Mouse (Mus musculus) adrenal gland, adult (tissue): ENCODE data around the gene Smc1b.
"Not testable (repeated sequence)": the region's sequence is repeated elsewhere in the genome, so short reads cannot be mapped to it uniquely, and the experiment has no call there.

Experiments
- DNase-seq, 2 experiments: peaks; one replicate each; pipeline ENCODE4 v3.0.0; 2022 to 2023; ENCODE audit warnings: low spot score in 1 of 2; ENCODE audit not compliant: inconsistent age in 2 of 2

Smc1b gene

DNA sequence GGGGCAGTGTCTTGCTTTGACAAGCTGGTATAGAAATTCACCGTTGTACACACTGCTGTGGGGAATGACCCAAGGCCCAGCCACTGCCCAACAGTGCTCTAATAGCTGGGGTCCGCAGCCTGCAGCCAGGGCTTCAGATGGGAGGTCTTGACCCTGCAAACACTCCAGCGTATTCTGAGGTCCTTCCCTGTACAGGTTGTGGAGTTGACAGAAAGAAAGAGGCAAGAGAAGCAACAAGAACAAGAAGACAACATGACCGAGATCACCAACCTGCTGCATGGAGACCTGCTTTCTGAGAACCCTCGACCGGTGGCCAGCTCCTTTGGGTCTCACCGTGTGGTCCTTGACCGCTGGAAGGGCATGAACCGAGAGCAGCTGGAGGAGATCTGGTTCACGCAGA lies 9.5 kb upstream of the Smc1b start:
- no peak for DNase-seq

DNA sequence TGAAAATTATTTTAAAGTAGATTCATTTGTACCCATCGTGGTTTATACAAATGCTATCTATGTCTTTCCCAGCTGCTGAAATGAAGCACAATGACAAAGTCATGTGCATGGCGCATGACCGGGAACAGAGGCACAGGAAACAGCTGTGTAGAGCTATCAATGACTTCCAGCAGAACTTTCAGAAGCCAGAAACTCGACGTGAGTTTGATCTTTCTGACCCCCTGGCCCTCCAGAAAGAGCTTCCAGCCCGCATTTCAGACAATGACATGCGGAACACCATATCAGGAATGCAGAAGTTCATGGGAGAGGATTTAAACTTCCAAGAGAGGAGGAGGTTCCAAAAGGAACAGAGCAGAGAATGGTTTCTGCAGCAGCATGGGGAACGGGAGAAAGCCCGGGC lies 3.4 kb upstream of the Smc1b start:
- no peak for DNase-seq

DNA sequence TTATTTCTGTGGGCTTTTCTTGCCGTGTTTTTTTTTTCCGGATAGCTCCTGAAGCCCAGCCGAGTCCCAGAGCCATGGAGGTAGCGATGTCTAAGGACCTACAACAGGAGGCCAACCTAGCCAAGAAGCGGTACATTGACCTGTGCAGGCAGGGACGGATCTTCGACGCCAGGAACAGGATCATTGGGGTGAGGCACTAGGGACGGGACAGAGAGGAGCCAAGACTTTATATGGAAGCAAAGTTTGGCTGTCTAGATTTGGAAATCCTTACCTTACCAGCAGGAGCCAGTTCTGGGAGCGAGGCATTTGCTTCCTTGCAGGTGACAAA lies 393 bp upstream of the Smc1b start:
- no peak for DNase-seq

DNA sequence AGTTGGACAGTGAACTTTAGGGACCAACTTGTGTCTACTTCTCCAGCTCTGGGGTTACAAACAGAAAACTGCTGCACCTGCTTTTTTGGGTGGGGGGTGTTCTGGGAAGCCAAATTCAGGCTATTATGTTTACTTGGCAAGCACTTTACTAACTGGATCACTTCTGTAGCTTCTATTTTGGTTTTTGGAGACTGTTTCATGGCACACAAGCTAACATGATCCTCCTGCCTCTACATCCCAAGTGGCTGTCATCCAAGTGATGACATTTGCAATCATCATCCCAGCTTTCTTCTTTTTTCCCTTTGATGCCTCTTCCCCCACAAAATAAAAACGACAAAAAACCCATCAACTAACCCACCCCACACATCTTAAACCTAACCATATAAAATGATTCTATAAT lies 46.1 kb downstream of the Smc1b start:
- no peak for DNase-seq

DNA sequence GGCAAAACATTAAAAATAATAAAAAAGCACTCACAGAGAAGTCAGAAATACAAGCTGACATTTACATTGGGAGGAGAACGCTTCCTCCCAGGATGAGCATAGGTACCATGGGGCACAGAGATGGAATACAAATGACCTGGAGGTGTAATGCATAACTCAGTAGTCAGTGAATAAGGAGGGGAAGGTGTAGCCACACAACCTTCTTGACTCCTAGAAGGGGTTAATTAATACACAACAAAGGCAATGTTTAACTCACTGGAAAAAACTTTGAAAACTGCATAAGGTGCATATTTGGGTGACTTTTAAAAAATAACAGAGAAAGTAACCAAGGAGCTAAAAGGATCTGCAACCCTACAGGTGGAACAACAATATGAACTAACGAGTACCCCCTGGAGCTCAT lies 59.1 kb downstream of the Smc1b start:
- DNase-seq, result no peak

DNA sequence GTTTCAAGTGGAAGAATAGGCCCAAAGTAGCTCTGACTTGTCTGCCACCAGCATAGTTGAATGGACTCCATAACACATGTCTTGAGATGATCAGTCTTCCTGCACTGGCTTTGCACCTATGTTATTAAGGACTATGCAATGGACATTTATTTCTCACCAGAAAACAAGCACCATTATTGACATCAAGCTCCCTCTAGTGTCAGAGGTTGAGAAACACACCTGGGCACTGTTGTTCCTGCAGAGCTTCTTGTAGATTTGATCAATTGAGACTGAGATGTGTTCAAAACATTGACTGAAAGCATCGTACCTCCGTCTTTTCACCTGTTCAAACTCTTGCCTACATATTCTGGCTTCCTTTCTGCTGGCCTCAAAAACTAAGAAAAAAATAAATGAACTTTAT lies 61.2 kb downstream of the Smc1b start:
- peak; percentile 32 to 82 for DNase-seq

DNA sequence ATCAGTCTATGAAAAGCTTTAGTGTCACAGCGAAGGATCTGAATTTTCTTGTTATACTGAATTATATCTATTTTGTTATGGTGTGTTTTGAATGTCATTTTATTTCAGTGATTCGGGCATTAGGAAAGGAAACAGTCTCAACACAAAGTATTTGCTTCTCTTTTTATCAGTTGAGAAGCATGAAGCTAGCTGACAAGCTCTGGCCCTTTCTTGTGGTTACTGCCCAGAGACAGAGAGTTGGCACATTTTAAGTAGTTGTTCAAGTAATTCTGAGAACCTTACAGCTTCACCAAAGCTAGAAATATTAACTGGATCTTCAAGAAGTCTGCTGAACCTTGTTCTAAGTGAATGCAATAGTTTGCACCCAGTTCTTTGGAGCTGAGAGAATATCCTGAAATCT lies 68.3 kb downstream of the Smc1b start:
- DNase-seq, result no peak

DNA sequence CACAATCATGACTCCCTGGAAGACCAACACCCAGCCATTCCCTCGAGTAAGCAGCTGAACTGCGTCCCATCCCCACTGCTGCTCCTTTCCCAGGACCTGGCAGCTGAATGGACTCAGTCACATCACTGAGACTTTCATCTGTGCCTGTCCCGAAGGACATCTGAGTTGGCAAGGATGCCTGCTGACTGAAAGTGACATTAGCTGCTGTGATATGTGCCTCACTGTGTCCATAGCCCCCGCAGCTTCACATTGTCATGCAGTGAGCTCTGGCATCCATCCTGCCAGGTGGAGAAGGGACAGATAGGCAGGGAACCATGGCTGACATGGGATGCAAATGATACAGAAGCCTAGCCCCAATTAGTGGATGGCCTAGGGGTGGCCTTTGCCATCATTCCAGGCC lies 76.6 kb downstream of the Smc1b start:
- peak in 1 of 2 experiments; percentile 65 for DNase-seq

DNA sequence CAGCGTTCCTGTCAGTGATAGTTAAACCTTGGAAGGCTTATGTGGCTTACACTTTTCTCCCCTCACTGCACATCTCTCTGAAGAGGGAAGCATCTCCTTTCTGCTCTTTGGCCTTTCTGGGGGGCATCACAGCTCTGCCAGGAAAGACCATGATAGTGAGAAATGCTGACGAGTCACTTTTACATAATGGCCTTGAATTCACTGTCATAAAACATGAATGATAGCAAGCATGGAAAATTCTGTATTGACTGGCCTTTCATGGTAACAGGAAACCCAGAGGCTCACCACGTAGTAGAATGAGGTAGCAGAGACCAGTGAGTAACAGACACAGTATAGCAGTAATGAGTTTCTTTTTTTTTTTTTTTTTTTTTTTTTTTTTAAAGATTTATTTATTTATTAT lies 77.7 kb downstream of the Smc1b start:
- DNase-seq, result peak in 1 of 2 experiments; percentile 38

DNA sequence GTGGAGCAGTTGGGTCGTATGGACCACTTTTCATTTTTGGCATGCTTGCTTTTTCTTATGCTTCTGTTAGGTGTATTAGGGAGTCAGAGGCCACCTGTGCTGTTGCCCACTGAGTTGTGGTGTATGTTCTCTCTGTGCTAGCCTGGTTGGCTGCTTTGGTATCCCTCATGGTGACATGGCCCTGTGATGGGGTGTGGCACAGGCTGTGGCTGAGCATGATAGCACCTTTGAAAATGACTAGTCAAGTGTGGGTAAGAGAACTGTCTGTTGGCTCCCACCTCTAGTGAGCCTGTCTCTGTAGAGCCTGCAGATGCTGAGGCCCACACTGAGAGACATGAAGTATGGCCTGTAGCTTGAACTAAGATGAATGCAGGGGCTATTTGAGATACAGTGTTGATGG lies 82.0 kb downstream of the Smc1b start:
- no peak for DNase-seq

DNA sequence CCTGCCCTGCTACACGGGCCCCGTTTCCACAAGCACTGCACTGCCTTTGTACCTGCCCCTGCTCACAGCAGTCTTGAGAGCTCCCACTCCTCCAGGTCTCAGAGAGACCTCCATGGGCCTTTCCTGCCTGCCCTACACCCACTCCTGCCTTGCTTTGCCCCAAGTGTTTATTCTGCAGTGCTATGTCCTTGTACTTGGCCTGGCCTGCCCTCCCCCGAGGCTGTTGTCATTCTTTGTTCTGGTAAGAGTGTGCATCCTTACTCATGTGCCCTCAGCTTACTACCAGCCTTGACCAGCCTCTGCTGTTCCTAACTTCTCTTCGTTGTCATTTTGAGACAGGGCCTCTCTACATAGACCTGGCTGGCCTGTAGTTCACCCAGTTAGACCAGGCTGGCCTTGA lies 83.9 kb downstream of the Smc1b start:
- peak; percentile 43 to 84 for DNase-seq

DNA sequence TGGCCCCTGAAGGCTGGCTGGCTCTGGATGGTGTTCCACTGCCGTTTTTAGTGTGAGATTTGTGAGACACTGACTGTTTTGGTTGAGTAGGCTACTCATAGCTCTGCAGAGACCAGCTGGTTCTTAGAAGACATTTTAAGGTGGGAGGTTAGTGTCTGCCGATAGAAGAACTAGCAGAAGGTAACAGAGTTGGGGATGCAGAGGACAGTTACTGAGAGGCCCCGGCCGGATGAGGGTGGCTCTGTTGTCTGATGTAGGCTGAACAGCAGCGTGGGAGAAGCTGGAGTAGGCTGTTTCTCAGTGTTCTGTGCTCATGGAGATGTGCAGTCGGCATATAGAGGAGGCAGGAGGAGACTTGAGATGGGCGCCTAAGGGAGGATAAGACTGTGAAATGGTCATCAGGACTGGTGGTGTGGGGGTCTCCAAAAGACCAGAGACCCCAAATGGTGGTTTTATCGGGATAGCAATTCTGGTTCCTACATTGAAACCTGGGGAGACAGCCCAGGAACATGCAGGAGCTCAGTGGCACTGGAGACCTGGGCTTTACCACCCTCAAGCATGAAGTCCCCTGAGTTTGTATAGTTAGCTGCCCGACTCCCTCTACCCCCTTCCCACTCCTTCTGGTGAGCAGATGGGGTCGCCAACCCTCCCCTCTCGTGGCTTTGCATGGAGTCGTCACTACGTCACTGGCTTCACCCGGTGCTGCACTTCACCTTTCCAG lies 85.4 kb downstream of the Smc1b start:
- no peak for DNase-seq

DNA sequence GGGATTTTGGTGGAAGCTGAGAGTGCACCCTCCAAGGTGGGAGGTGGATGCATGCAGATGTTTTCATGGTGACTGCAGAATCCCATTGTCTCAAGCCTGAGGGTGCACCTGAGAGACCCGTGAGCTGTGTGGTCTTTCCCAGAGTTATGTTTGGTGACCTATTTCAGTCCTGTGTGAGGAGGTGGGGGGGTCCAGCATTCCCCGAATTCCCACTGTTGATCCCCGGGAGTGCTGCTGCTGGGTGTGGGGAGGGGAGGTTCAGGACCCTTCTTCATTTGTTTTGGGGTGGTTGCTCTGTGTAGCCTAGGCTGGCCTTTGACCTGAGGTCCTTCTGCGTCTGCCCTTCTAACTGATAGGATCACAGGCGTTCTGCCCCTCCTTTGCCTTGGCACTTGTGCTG lies 88.0 kb downstream of the Smc1b start:
- no peak for DNase-seq

DNA sequence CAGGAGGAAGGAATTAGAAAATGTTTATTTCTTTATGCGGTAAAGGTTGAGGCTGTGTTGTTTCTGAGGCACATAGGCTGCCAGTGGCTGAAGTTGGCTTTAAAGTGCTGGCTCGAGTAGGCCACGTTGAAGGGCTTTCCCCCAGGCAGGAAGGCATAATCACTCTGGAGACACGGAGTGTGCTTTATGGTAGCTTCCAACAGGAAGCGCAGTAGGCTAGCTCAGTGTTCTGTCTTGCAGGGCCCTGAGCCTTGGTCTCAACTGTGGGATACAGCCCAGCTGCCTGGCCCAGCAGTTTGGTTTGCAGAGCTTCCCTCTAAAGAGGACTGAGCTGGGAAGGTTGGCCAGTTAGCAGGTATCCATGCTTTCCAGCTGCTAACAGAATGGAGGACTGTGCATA lies 88.6 kb downstream of the Smc1b start:
- DNase-seq, result no peak

DNA sequence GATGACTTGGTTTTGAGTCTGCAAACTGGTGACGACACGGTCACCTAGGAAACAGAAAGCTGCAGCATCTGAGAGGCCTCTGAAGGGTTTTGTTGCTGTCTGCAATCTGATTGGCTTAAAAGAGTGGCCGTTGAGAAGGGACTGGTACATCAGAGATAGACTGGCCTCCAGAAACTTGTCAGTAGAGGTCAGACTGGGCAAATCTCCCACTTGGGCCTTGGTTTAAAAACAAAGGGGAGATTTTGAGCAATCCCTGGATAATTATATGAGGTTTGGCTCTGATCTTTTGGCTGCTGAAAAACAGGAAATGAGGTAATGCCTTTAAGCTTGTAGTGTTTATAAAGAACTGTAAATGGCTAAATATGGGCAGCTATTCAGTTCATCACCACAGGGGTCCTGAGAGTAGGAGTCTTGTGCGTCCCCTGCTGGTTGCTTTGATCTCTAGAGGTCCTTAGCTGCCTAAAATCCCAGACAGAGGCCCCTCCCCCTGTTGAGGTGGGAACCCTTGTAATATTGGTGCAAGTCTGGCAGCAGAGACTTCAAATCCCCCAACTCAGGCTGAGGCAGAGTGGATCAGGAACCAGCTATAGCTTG lies 89.3 kb downstream of the Smc1b start:
- peak; percentile 51 to 89 for DNase-seq

DNA sequence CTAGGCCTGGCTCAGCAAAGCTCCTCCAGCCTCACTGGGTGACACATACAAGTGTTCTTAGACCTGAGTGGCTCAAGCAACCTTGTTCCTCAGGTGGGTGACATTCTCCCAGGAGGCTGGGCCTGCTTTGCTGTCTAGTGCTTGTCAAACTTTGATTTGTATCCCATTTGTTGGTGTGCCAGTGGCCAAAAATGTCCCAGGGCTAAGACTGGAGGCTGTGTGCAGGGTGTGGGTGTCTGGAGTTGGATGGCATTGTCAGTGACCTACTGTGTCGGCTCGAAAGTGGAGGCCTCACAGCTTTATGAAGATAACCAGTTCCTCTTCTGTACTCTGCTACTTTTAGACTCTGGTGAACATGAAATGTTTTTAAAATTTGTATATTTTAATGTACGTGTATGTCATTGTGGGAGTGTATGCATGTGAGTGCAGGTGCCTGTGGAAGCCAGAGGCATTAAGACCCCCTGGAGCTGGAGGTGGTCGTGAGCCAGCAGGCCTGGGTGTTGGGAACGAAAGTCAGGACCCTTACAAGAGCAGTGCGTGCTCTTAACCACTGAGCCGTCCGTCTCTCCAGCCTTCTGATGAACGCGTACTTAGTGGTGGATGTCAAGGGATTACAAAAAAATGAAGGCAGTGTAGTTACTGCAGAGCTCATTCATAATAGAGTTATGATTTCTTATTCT lies 90.1 kb downstream of the Smc1b start:
- peak in 1 of 2 experiments; percentile 64 for DNase-seq

DNA sequence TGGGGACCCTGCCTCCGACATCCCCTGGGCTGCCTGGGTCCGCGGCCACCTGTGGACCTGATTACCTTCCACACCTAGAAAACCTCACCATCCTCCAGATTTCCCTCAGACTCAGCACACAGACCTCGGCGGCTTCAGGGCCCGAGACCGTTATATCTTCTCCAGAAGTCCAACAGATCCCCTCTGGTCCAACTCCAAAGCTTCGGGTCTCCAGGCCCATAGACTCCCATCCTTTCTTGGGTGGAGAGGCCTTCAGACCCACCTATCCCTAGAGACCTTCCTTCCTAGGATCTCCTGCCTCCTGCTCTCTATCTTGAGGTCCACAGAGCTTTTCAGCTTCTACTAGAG lies 94.4 kb downstream of the Smc1b start:
- no peak for DNase-seq

DNA sequence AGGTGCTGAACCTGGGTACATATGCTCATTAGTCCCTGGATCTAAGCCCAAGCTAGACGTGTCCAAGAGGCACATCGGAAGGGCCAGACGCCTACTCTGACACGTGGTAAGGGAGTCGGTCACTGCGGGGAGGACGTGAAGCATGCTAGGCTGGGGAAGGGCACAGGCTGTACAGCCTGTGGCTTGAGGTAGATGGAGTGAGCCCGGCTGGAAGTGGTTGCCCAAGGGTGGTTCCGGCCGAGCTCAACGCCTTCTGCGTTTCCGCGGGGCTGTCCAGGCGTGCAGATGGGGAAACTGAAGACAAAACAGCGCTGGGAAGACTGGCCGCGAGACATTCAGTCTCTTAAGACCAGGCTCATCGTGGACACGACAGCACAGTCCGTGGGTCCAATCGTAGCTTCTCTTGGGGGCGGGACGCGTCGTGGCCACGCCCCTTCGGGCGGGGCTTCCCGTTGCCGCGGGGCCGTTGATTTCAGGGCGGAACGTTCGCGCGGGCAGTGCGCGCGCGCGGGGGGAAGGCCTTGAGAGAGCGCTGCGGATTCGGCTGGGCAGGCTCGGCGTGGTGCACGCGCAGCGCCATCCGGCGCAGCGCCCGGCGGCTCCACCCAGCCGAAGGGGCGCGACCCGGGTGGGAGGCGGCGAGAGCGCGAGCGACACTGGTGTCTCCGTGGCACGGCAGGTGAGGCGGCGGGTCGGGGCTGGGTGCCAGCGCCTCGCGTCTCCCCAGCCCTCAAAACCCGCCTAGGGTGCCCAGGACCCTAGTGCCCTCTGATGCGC lies 95.0 kb downstream of the Smc1b start:
- DNase-seq, result peak; percentile 99 to 100

DNA sequence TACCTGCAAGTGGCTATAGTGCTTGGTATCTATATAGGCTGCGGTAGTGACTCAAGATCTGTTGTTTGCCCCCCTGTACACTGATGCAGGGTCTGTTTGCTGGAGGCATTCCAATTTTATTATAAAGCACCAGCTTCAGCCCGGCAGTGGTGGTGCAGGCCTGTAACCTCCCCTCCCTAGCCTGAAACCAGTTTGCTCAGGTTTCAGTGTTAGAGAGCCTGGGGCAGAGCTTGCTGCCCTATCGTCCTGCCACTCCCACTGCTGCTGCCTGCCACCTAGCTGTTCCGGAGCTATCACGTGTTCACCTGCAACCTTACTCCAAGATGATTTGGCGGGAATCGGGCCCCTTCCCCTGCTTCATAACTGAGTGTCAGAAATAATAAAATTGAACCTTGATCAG lies 97.8 kb downstream of the Smc1b start:
- DNase-seq, result not testable (repeated sequence)

DNA sequence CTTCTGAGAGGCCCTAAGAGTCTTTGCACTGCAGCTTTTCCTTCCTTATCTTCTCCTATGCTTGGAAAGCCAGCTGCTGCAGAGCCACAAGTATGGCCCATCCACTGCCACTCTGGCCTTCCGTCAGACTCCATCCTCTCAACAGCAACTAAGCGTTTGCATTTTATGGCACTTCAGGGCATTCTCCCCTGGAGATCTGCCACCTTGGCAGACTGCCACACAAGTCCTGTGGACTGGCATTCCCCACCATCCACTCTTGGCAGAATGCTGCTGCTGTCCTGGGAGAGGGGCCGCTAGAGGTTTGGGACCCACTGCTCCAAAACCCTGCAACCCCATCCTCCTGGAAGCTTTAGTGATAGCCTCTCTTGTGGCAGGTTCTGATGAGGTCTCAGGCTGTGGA lies 99.9 kb downstream of the Smc1b start:
- DNase-seq, result peak in 1 of 2 experiments; percentile 37

DNA sequence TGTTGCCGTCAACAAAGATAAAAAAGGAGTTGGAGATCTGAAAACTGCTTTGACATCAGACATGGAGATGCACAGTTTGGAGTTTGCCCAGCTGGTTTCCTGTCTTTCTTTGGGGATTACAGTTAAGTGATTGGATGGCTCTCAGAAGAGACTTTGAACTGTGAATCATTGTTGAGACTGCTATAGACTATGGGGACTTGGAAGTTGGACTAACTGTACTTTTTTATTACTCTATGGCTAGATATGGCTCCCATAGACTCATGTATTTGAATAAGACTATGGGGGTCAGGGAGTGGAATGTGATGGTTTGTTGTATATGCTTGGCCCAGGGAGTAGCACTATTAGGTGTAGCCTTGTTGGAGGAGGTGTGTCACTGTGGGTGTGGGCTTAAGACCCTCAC lies 101.1 kb downstream of the Smc1b start:
- not testable (repeated sequence) for DNase-seq

DNA sequence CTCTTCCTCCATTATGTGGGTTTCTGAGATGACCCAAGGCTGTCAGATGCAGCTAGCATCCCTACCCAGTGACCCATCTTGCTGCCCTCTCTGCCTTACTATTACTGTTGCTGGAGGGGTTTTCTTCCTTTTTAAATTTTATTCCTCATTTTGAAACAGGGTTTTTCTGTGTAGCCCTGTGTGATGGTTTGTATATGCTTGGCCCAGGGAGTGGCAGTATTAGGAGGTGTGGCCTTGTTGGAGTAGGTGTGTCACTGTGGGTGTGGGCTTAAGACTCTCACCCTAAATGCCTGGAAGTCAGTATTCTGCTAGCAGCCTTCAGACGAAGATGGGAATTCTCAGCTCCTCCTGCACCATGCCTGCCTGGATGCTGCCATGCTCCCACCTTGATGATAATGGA lies 103.1 kb downstream of the Smc1b start, which contains the start of gene Fam118a:
Gene Fam118a, plus strand, starts transcription at position 301 of the 400 bp plus-strand sequence.
- DNase-seq, result not testable (repeated sequence)
